Mouse (Mus musculus): ENCODE measurements around the gene Ncapg2.

GRCm38 (mm10) chr12:116512482-116512881 lies 107.3 kb downstream of the Ncapg2 start:
- TF ChIP-seq POLR2A (IDR thresholded peaks at IDR 0.05; ENCODE audit: insufficient read depth, low read depth, low read length) (no peak), CTCF (IDR thresholded peaks at IDR 0.05) (no peak), EP300 (IDR thresholded peaks at IDR 0.05; ENCODE audit: insufficient read depth, low read depth, low read length) (no peak)
